Mouse (Mus musculus) hindlimb bud, embryonic 11.5 days (tissue): ENCODE measurements at regions not wholly inside any gene's neighbourhood (a gene's known extent, or its start where the extent isn't known, plus 50 kb on each side); places are given as distances from the start of the nearest gene placed in this dataset.

Source experiments
- DNase-seq: peaks from one replicate; pipeline ENCODE4 v3.0.0-alpha.2; 2012; ENCODE audit warnings: low read depth, low spot score; ENCODE audit errors: extremely low spot score

DNA sequence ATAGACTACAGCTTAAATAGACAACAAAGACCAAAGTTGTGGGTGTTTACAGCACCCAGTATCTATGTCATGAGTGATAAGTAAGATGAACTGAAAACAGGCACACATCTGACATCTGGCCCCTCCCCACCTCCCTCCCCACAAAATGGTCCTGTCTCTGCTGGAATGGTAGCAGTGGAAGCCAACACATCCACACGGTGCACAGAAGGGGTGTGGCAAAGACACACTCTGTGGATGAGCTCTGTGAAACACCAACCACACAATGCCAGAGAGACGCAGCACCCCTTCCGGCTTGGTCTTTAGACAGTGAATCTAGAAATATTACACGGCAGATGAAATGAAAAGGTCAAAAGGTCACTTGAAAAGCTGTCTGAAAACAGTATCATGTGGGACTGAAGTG lies 85.6 kb downstream of the Fgf18 start:
- no peak for DNase-seq

DNA sequence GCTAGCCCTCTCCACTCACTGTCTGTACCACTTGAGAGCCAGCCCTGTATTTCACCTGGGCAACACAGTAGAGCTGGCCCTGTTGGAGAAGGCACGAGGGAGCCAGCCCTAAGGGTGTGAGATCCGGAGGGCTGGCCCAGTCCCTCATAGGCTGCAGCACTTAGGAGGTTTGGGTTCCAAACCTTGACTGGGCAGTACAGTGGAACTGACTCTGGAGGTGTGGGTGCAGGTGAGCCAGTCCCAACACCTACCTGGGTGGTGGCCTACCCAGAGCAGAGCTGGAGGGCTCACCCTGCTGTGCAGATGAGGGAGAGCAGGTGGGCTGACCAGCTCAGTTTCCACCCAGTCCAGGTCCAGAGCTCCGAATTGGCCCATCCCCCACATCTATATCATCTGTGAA lies 86.8 kb downstream of the Fgf18 start:
- DNase-seq: no peak

DNA sequence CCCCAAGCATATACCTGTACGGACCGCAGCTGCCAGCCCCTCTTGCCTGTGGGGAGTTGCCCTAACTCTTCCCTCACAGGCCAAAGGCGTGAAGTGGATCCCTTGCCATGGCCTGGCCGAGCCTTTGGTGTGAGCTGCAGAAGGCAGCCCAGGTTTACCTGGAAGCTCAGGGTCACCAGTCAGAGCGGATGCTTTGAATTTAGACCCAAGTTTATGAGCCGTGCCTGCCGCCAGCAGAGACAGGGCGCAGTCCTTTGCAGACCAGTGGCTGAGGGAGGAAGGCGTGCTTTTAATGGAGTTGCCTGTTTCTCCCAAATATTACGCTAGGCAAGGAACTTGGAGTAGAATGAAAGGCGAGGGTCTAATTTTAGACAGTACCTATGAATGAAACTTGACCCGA lies 97.0 kb downstream of the Fgf18 start:
- DNase-seq: no peak

DNA sequence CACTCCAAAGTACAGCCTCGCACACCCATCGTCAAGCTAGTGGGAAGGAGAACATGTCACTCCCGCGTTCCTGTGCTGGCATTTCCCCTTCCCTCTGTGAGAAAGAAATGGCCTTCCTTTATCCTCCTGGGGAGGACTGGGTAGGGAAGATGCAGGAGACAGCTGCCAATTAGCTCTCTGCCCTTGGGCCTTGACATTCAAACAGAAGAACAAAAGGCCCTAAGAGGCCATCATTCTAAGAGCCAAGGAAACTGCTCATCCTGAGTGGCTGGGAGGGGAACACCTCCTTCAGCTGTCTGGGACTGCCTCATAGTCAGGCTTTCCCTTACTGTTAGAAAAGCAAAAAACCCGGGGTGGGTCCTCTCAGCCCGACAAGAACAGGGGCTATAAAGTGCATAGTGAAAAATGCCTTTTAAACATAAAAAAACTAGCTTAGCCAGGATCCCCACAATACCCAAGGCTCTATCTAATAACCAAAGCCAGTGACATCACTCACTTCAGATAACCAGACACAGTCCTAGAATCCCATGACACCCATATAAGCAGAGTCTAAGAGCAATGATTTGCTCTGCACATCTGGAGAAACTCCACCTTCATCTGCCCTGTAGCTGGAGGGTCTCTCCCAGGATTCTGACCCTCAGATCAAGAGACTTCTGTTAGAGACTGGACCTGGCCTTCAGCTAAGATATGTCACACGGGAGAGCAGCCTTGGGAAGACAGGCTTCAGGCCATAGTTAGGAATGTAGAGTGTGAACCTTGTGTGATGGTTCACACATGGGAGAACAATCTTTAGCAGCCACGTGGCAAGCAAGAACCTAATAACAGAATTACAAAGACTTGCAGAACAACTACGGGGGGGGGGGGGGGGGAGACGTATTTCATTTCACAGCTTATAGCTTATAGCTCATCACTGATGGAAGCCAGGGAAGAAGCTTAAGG lies 107.1 kb downstream of the Fgf18 start:
- DNase-seq: no peak

DNA sequence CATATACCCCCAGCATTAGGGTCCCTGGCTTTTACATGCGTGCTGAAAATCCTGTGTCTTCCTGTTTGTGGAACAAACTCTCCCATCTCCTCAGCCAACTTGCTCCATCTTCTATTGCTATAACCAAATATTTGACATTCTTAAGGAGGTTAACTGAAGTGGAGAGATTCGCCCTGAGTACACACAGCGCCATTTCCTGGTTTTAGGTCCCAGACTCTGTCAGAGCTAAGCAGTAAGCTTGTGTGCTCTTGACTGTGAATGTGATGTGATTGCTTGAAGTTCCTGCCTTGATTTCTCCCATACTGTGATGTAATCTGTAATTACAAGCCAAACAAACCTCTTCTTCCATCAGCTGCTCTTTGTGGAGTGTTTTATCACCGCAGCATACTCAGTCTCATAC lies 110.8 kb downstream of the Fgf18 start:
- no peak for DNase-seq

DNA sequence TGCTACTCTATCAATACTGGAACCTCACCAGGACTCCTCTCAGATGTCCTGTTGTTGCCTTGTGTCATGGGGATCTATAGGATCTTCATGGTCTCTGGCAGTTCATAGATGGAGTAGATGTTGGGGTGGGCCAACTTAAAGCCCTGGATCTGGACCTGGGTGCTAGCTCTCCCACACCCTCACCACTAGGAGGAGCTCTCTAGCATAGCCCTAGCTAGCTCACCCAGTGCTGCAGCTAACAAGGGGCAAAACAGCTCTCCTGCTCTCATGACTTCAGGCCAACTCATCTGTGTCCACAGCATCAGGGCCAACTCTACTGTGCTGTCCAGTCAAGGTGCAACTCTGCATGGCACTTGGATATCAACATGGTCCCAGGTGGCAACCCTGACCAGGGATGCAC lies 118.3 kb downstream of the Fgf18 start:
- DNase-seq: no peak

DNA sequence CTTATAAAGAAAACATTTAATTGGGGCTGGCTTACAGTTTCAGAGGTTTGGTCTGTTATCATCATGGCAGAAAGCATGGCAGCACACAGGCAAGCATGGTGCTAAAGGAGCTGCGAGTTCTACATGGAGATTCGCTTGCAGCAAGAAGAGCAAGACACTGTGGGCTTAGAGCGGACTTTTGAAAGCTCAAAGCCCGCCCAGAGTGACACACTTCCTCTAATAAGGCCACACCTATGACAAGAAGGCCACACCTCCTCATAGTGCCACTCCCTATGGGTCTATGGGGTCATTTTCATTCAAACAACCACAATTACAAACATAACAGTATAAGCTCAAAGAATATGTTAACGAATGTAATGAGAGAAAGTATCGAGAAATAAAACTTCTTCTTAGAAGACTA lies 120.1 kb downstream of the Fgf18 start:
- no peak for DNase-seq

DNA sequence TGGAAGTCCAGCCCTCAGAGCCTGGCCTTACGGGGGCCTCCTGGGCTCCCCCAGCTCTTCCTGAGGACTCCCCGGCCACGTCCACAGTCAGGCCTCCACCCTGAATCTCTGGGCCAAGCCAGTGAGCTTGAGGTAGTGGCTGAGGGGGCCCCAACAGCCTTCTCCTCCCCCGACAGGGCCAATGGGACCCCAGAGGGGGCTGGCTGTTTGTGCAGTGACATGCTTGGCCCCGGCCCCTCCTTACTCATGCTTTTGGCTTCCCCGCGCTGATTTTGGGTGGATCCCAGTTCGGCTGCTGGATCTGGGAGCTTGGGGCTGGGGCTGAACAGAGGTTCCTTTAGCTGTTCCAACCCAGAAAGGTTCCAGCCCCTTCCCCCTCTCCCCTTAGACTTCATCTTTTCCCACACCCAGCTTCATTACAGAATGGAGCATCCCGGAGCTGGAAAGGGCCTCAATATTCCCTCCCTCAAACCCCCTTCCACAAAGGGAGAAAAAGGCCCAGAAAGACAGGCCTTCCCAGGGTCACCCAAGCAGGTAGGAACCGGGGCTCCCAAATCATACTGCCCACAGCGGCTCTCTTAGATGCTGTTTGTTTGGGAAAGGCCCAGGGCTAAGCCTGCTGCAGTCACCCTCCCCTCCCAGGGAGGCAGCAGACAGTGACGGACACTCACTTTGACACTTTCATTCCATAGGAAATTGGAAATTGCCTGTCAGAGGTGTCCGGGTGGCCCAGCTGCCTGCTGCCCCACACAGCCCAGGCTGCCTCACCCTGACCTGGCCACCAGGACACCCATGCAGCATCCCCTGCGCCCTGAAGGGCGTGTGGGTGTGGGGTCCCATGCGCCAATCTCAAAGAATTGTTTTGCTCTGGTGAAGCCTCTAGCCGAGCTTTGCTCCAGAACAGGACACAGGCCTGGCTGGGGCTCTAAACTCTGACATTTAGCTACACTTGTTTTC lies 133.7 kb downstream of the Fgf18 start:
- no peak for DNase-seq

DNA sequence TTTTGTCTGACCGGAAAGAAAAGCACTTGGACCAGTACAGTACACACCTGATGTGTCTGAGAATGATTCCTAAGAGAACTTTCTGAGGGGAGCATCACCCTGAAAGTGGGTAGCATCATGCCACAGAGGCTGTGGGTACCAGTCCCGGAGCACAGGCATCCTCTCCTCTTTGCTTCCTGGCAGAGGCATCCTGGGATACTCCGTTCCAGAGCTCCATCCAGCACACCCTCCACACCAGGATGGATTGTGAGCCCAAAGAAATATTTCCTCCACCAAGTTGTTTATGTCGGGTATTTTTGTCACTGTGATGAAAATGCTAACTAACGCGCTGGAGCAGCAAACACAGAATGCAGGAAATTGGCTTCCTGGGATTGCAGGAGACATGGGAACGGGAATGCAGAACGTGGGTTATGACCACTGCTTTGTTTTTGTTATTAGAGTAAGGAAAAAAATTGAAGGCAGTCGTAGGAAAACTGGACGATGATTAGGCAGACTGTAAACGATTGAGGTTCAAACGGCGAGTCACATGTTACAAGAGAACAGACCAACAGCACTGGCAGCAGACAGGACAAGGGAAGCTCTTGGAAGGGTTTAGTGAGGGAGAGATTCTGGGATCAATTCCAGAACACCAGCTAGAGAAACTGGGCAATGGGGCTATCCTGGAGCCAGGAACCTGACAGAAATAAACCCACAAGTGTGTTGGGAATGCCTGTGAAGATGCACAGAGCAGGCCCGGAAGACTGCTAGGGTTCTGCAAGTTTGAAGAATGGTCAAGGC lies 134.6 kb downstream of the Fgf18 start:
- no peak for DNase-seq

DNA sequence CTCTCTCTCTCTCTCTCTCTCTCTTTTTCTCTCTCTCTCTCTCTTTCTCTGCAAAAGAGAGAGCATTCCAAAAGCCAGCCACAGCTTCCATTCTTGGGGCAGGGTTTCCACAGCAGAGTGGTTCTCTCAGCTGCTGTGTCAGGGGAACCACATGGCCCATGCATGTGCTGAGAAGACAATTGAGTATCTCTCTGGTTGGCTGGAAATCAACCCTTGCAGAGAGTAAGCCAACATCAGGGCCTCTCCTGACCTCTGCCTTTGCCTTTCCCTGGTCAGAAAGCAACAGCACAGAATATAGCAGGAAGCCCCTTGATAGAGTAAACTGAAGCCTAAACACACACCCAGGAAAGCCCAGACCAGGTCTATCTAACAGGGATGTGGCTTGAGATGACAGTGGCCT lies 138.6 kb downstream of the Fgf18 start:
- no peak for DNase-seq

DNA sequence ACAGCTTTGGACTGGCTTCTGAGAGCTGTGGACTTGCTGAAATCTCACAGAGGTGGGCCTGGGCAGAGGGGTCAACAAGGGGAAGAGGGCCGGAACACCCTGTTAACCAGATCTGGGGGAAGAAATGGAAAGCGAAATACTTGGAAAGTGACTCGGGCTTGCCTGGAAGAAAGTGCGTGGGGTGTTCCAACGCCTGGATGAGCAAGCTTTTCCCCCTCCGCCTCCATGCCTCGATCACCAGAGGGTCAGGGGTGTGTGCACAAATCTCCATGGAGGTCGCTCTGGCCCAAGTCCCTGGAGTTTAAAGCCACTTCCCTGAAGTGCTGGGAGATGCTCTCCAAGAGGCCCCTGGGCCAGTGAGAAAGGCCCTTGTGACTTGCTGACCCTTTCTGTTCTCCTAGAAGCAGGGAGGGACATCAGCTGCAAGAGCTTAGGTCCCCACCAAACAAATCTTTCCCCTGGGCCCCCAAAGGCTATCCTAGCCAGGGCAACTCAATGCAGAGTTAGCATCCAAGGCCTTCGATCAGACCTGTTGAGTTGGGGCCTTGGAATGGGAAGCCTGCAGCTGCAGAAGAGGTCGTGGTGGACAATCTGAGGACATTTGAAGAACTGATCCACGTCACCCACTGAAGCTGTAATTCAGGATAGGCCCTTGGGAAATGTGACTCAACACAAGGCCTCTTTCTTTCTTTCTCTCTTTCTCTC lies 139.2 kb downstream of the Fgf18 start:
- no peak for DNase-seq

DNA sequence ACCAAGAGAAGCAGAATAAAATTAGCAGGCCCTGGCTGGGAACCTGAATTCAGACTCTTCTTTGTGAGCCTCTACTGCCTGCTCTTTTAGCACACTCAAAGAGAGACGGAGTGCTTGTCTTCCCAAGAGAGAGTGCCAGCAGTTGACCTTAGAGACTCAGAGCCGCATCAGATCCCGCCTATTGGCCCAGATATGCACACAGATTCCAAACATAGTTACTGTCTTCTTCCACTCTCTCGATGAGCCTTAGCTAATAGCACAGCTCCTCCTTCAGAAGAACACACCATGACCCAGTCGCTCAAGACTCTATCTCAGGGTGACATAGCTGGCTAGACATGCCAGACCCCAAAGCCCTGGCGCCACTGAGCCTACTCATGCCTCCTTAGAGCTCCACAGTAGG lies 139.8 kb downstream of the Fgf18 start:
- no peak for DNase-seq

DNA sequence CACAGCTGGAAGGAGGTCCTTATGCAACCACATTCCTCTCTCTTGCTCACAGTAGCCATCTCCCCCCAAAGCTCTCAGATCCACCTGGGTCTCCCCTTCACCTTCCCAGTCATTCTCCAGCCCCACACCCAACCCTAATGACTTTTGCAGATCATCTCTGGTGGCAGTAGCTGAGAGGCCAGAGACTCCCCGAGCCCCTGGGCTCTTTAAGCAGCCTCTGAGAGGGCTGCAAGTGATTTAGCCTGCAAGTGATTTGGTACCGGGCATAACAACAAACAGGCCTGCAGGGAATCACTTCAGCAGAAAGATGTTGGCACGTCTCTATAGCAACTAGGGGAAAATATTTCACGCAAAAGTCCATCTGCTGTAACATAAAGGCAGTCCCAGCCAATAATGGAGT lies 142.0 kb downstream of the Fgf18 start:
- peak; percentile 30 for DNase-seq

DNA sequence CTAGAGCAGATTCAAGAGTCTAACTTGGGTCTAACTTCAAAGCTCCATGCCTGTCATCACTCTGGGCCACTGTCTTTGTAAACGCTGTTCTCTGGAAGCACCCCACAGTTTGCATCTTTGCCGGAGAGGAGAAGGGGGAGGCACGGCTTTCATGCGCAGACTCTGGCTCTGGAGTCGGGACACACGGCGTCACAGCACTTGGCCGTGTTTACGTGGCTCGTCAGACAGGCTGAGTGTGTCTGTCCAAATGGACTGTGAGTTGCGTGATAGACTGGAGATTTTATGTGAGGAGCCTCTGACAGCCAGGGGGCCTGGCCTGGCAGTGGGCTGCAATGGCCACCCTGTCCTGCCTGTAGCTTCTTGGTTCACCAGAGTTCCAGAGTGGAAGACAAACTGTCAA lies 142.6 kb downstream of the Fgf18 start:
- no peak for DNase-seq

DNA sequence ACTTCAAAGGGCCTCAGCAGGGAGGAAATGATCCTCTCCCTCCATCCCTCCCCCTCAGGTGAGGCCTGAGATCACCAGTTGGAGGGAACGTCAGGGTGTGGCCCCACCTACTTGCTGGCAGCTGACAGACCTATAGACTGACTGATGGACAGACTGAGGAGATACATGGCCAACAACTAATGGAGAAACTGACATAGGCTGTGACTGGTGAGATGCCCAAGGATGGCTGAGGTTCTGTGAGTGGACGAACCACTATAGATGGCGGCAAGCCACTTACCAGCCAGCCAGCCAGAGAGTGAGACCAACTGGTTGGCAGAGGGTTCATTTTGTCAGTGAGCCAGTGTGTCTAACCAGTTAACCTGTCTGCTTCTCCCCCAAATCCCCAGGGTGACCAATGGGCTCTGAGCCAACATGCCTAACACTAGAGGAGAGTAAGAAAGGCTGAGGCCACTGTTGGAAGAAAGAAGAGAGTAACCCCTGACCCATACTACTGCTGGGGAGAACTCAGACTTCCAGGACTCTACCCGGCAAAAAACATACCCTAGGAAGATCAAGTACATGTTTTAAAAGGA lies 147.4 kb downstream of the Fgf18 start:
- no peak for DNase-seq

DNA sequence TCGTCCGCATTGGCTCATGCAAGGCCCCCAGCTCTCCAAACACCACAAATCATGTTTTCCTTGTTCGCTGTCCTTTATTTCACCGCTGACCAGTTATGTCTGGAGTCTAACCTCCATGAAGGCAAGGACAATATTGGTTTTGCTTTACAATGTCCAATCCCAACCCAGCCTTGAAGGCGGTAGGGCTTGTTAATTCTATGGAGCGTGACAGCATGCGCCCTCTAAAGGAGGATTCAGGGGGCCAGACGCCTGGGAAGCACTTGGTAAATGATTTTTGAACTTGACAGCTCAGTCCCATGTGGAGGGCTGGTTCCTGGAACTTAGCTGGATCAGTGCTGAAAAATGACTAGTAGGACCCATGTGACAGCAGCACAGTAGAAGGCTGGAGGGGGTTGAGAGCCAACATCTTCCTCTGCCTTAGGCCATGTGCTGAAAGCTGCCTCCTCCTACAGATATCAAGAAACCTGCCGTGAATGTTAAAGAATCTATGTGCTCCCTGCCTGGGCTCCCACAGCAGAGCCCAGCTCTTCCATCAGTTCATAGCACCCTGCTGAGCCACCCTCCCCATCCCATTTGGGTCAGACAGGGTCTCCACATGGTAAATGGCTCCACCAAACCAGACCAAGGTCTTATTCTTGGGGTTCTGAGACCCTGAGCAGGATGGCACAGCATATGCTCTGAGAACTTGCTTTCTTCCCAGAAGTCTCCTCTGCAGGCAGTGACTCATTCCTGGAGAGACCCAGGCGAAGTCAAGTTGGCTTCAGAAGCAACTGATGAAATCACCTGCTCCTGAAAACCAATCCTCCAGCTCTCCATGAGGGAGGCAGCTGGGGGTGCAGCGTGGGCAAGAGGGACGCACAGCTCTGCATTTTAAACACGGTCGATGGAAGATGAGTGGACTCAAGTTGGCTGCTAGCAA lies 148.3 kb downstream of the Fgf18 start:
- DNase-seq: no peak

DNA sequence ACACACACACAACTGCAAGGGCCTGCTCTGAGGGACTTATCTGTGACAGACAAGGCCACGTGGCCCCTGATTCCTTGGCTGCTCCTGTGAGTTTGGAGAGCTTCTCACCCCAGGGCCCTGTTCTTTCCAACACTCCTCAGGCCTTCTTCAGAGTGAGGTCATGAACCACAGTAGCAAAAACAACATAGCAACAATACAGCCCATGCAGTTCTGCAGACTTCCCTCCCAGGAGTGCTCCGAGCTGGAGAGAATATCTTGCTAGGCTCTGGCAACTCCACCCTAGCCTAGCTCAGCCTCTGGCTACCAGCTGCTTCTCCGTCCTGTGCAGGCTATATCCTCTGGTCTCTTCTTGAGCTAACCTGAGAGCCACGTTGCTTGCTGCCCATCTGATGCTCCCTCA lies 152.8 kb downstream of the Fgf18 start:
- no peak for DNase-seq

DNA sequence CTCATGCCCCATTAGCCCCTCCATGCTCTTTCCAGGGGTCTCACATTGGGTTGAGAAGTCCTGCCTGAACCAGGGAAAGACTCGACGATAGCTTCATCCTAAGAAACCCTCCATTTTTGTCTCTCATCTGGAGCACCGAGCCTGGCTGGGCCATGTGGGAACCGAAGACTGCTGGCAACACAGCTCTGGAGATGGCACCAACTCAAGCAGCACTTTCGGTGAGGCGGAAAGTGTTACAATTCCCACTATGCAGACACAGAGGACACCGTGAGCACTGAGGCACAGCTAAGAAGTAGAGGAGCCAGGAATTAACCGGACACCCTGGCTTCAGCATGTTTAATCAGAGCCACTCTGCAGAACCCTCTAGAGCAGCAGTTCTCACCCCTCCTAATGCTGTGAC lies 153.8 kb downstream of the Fgf18 start:
- DNase-seq: no peak

DNA sequence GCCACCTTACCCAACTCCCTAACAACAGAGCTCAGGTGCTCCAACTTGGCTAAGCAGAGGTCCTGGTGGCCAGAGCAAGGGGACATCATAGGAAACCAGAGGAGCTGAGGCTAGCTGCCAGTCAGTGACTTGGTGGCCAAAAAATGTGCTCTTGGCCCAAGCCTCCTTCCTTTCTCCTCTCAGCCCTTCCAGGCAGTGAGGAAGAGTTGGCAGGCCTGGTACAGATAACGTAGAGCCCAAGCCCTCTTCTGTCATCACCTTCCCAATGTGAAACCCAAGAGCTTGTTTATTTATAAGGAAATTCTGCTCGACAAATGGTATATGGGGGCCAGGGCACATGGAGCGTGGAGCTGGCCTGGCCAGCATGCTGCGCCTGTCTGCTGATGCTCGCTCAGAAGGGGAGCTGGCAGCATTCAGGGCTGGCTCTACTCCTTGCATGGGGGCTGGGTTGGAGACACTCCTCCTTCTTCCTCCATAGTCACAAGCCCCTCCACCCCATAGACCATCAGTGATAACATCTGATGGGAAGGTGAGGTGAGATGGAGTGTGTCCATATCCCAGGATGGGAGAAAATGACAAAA lies 156.1 kb downstream of the Fgf18 start:
- DNase-seq: no peak
